Mouse (Mus musculus): ENCODE data around the gene Gria1. TPM values are rescaled to one million over a fixed set of nuclear protein-coding genes. Genes with fewer than 3 reads are reported as not detected.

Gria1 gene
- polyA plus RNA-seq, 1 experiment from 2014 or later = 39.7 TPM

DNA sequence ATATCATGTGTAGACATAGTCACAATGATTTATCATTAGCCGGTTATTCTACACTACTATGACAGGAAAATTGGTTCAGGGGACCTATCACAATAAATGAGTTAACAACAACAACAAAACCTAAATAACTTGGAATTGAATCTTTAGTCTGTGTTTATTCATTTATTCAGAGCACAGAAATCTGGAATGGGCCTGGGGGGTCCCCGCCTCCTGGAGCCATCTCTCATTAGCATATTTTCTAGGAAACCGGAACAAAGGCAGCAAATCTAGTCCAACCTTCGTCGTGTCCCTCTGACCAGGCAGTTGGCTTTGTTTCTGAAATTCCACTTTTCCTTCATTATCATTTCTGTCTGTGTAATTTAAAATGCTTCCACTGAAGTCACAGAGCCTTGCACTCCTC lies 132.5 kb downstream of the Gria1 start:
- H3K27ac ChIP-seq = no peak overlapping the region
- no peak overlapping the region for H3K4me3 ChIP-seq (replicated peaks; ENCODE audit: low read length)
- H3K4me1 ChIP-seq (replicated peaks; ENCODE audit: control insufficient read depth, insufficient read depth, low read length) = no peaks in the 10 kb centered on the region
- WGBS = 51% methylated on average over 5 of the region's 5 CpGs
- H3K36me3 ChIP-seq (replicated peaks; ENCODE audit: control insufficient read depth, insufficient read depth) = no peaks in the 10 kb centered on the region
- no peak for DNase-seq (ENCODE audit: low spot score)
- ATAC-seq (ENCODE audit: low FRiP score) = no peak
- no peak overlapping the region for H3K4me2 ChIP-seq (replicated peaks)
- no peak overlapping the region for H3K9ac ChIP-seq
- H3K9me3 ChIP-seq (ENCODE audit: control insufficient read depth, low read length) = no peaks in the 10 kb centered on the region
- H3K27me3 ChIP-seq (ENCODE audit: control insufficient read depth, insufficient read depth, low read length) = no peaks in the 10 kb centered on the region

DNA sequence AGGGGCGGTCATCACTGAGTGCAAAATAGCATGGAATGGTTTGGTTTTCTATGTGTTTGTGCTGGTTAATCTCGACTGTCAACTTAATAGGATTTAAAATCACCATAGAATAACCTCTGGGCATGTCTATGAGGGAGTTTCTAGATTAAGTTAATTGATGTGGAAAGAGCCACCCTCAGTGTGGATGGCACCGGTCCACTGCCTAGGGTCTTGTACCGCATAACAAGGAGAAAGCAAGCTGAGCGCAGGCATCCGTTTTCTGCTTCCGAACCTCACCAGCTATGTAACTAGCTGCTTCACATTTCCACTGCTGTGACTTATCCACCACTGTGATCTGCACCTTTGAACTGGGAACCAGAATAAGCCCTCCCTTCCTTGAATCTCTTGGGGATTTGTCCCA lies 134.0 kb downstream of the Gria1 start:
- H3K9me3 ChIP-seq (ENCODE audit: control insufficient read depth, low read length) = no peaks in the 10 kb centered on the region
- no peak overlapping the region for H3K27ac ChIP-seq
- no peaks in the 10 kb centered on the region for H3K4me1 ChIP-seq (replicated peaks; ENCODE audit: control insufficient read depth, insufficient read depth, low read length)
- H3K4me3 ChIP-seq (replicated peaks; ENCODE audit: low read length) = no peak overlapping the region
- WGBS = 61% methylated on average over 7 of the region's 7 CpGs
- no peaks in the 10 kb centered on the region for H3K27me3 ChIP-seq (ENCODE audit: control insufficient read depth, insufficient read depth, low read length)
- DNase-seq (ENCODE audit: low spot score) (no peak), ATAC-seq (ENCODE audit: low FRiP score) (no peak)
- H3K4me2 ChIP-seq (replicated peaks) = no peak overlapping the region
- H3K9ac ChIP-seq = no peak overlapping the region
- no peaks in the 10 kb centered on the region for H3K36me3 ChIP-seq (replicated peaks; ENCODE audit: control insufficient read depth, insufficient read depth)

DNA sequence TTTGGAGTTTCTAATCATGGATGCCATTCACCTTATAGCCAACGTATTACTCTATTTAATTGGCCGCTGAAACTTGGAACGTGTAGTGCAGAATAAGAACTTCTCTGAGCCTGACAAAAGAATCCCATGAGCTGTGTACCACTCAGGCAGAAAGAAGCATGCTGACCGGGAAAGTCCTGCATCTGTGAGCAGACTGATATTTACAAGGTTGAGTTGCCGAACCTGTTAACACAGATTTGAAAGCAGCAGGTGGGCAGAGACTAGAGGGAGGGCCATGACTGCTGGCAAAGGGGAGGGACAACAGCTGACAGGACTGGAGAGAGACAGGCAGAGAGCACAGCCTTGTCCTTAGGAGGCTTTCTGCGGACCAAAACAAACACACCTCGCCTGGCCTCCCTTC lies 134.5 kb downstream of the Gria1 start:
- Histone ChIP-seq H3K9me3 (ENCODE audit: control insufficient read depth, low read length) (no peaks in the 10 kb centered on the region), H3K36me3 (replicated peaks; ENCODE audit: control insufficient read depth, insufficient read depth) (no peaks in the 10 kb centered on the region), H3K4me1 (replicated peaks; ENCODE audit: control insufficient read depth, insufficient read depth, low read length) (no peaks in the 10 kb centered on the region), H3K27ac (no peak overlapping the region), H3K4me2 (replicated peaks) (no peak overlapping the region), H3K27me3 (ENCODE audit: control insufficient read depth, insufficient read depth, low read length) (no peaks in the 10 kb centered on the region), H3K9ac (no peak overlapping the region), H3K4me3 (replicated peaks; ENCODE audit: low read length) (no peak overlapping the region)
- DNase-seq (ENCODE audit: low spot score) = no peak
- ATAC-seq (ENCODE audit: low FRiP score) = no peak
- 44% methylated on average over 7 of the region's 7 CpGs for WGBS

DNA sequence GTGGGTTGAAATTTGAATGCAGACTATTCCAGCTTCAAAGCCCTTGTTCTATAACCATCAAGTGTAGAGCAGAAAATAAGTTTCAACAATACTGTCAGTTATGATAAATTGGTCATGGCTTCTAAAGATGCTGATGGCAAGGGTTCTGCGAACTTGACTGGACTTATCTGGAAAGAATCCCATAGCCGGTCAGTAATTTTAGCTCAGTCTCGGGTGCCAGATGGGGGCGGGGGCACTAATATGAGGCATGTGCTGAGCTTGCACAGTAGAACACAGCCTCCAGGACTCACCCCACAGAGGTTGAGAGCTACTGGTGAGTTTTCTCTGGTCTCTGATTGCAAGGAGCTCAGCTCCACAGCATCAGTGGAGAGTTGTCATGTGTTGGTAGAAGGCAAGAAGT lies 140.5 kb downstream of the Gria1 start:
- Histone ChIP-seq H3K4me3 (replicated peaks; ENCODE audit: low read length) (no peak overlapping the region), H3K27ac (no peak overlapping the region), H3K9me3 (ENCODE audit: control insufficient read depth, low read length) (no peaks in the 10 kb centered on the region), H3K4me1 (replicated peaks; ENCODE audit: control insufficient read depth, insufficient read depth, low read length) (peaks cover 8% of the 10 kb centered on the region), H3K9ac (no peak overlapping the region), H3K27me3 (ENCODE audit: control insufficient read depth, insufficient read depth, low read length) (no peaks in the 10 kb centered on the region), H3K4me2 (replicated peaks) (no peak overlapping the region), H3K36me3 (replicated peaks; ENCODE audit: control insufficient read depth, insufficient read depth) (no peaks in the 10 kb centered on the region)
- WGBS = 87% methylated on average over 4 of the region's 4 CpGs
- no peak for DNase-seq (ENCODE audit: low spot score)
- ATAC-seq (ENCODE audit: low FRiP score) = no peak

DNA sequence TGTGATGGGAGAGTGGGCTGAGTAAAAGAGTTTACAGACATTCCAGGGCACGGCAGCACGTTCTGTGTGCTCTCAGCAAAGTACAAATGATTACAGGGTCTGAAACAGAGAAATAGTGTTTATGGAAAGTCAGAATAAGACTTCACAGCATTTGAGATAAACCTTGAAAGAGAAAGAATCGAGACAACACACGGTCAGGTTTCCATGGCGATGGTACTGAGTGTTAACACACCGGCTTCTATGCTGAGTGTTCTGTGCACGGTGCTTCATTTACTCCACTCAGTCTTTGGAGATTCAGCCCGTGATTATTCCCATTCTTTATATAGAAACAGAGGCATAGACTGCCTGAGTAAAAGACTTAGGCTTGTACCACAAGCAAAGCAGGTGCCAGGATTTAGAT lies 143.8 kb downstream of the Gria1 start:
- H3K9me3 ChIP-seq (ENCODE audit: control insufficient read depth, low read length) = no peaks in the 10 kb centered on the region
- ATAC-seq (ENCODE audit: low FRiP score) (no peak), DNase-seq (ENCODE audit: low spot score) (peak; percentile 57)
- WGBS = 33% methylated on average over 8 of the region's 8 CpGs
- H3K4me2 ChIP-seq (replicated peaks) = no peak overlapping the region
- H3K27ac ChIP-seq = no peak overlapping the region
- H3K4me1 ChIP-seq (replicated peaks; ENCODE audit: control insufficient read depth, insufficient read depth, low read length) = peaks cover 8% of the 10 kb centered on the region
- no peak overlapping the region for H3K9ac ChIP-seq
- no peaks in the 10 kb centered on the region for H3K27me3 ChIP-seq (ENCODE audit: control insufficient read depth, insufficient read depth, low read length)
- no peaks in the 10 kb centered on the region for H3K36me3 ChIP-seq (replicated peaks; ENCODE audit: control insufficient read depth, insufficient read depth)
- H3K4me3 ChIP-seq (replicated peaks; ENCODE audit: low read length) = no peak overlapping the region

DNA sequence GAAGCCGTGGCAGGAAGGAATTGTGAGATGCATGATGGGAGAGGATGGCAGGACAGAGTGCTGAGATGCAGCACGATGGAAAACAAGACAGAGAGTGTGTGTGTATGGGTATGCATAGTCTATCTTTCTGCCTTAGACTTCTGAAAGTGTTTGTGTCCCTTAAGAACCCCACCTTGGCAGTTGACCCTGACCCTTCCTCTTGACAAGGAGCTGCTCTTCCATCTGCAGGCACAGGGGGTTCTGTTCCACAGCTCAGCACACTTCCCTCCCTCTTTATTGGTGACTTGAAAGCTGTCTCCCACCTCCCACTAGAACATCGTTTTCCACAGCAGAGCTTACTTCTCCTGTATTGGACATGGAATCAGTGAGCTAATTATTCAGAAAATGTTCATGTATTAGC lies 148.2 kb downstream of the Gria1 start:
- Histone ChIP-seq H3K9ac (no peak overlapping the region), H3K4me3 (replicated peaks; ENCODE audit: low read length) (no peak overlapping the region), H3K27me3 (ENCODE audit: control insufficient read depth, insufficient read depth, low read length) (no peaks in the 10 kb centered on the region), H3K9me3 (ENCODE audit: control insufficient read depth, low read length) (no peaks in the 10 kb centered on the region), H3K4me1 (replicated peaks; ENCODE audit: control insufficient read depth, insufficient read depth, low read length) (peaks cover 8% of the 10 kb centered on the region), H3K27ac (no peak overlapping the region), H3K36me3 (replicated peaks; ENCODE audit: control insufficient read depth, insufficient read depth) (no peaks in the 10 kb centered on the region), H3K4me2 (replicated peaks) (no peak overlapping the region)
- 68% methylated on average over 3 of the region's 3 CpGs for WGBS
- DNase-seq (ENCODE audit: low spot score) (no peak), ATAC-seq (ENCODE audit: low FRiP score) (no peak)

DNA sequence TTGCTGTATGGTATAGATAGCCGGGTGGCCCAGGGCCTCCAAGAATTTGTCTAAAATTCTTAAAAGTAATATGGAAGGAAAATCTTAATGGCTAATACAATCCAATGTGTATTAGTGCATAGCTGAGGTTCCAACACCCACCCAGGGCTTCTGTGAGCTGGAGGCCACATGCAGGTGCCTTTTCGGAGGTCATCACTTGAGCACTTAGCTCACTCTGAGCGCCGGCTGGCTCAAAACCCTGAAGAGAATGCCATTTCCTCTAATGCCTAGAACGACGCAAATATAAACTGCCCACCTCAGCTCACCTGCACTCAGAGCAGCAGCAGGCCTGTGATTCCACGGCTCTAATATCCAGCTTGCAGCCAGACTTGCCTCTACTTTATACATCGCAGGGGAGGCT lies 148.9 kb downstream of the Gria1 start:
- no peaks in the 10 kb centered on the region for H3K27me3 ChIP-seq (ENCODE audit: control insufficient read depth, insufficient read depth, low read length)
- no peak overlapping the region for H3K27ac ChIP-seq
- H3K9ac ChIP-seq = no peak overlapping the region
- no peak overlapping the region for H3K4me3 ChIP-seq (replicated peaks; ENCODE audit: low read length)
- no peaks in the 10 kb centered on the region for H3K9me3 ChIP-seq (ENCODE audit: control insufficient read depth, low read length)
- H3K4me1 ChIP-seq (replicated peaks; ENCODE audit: control insufficient read depth, insufficient read depth, low read length) = 0 out of 2 replicates have a peak, but pooled peaks cover 2% of the 10 kb centered on the region
- DNase-seq (ENCODE audit: low spot score) (no peak), ATAC-seq (ENCODE audit: low FRiP score) (no peak)
- no peak overlapping the region for H3K4me2 ChIP-seq (replicated peaks)
- H3K36me3 ChIP-seq (replicated peaks; ENCODE audit: control insufficient read depth, insufficient read depth) = no peaks in the 10 kb centered on the region
- 94% methylated on average over 8 of the region's 8 CpGs for WGBS

DNA sequence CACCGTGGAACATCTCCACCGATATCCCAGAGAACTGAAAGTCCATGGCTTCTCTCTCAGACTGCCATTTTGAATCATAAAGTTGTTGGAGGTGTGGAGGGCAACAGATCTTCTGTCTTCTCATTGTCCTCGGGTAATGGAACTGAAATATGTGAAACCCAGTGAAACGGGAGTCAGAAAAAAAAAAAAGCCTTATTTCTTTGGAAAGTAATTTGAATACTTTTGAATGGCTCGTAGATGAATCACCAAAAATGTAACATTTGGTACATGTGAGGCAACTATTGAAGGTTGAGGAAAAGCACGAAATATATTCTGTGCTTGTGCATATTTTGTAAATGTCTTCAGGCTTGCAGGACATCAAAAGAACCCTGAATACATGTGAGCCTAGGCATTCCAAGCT lies 151.7 kb downstream of the Gria1 start:
- ATAC-seq (ENCODE audit: low FRiP score) = no peak
- H3K9me3 ChIP-seq (ENCODE audit: control insufficient read depth, low read length) = no peaks in the 10 kb centered on the region
- H3K27me3 ChIP-seq (ENCODE audit: control insufficient read depth, insufficient read depth, low read length) = no peaks in the 10 kb centered on the region
- no peak for DNase-seq (ENCODE audit: low spot score)
- 92% methylated on average over 6 of the region's 6 CpGs for WGBS
- H3K9ac ChIP-seq = no peak overlapping the region
- H3K4me2 ChIP-seq (replicated peaks) = no peak overlapping the region
- H3K27ac ChIP-seq = no peak overlapping the region
- H3K36me3 ChIP-seq (replicated peaks; ENCODE audit: control insufficient read depth, insufficient read depth) = no peaks in the 10 kb centered on the region
- H3K4me3 ChIP-seq (replicated peaks; ENCODE audit: low read length) = no peak overlapping the region
- no peaks in the 10 kb centered on the region for H3K4me1 ChIP-seq (replicated peaks; ENCODE audit: control insufficient read depth, insufficient read depth, low read length)

DNA sequence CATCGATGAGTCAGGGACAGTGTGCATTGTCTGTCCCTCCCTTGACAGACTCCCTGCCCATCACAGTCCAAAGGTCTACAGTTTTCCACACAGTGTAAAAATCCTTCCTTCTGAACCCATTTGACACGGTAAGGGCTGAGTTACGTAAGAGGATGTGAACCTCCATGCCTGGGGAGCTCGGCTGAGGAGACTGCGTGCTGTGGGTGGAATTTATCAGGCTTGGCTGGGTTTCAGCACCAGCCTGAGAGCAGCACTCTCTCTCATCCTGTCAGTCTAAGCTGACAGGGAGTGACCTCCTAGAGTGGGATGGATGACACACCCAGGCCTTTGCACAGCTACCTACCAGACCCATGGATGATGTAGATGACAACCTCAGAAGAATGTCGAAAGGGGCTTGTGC lies 158.9 kb downstream of the Gria1 start:
- ATAC-seq (ENCODE audit: low FRiP score) (no peak), DNase-seq (ENCODE audit: low spot score) (no peak)
- Histone ChIP-seq H3K4me3 (replicated peaks; ENCODE audit: low read length) (no peak overlapping the region), H3K4me2 (replicated peaks) (no peak overlapping the region), H3K9me3 (ENCODE audit: control insufficient read depth, low read length) (no peaks in the 10 kb centered on the region), H3K36me3 (replicated peaks; ENCODE audit: control insufficient read depth, insufficient read depth) (no peaks in the 10 kb centered on the region), H3K27me3 (ENCODE audit: control insufficient read depth, insufficient read depth, low read length) (no peaks in the 10 kb centered on the region), H3K9ac (no peak overlapping the region), H3K4me1 (replicated peaks; ENCODE audit: control insufficient read depth, insufficient read depth, low read length) (no peaks in the 10 kb centered on the region), H3K27ac (no peak overlapping the region)
- whole genome bisulfite sequencing = 77% methylated on average over 6 of the region's 6 CpGs

DNA sequence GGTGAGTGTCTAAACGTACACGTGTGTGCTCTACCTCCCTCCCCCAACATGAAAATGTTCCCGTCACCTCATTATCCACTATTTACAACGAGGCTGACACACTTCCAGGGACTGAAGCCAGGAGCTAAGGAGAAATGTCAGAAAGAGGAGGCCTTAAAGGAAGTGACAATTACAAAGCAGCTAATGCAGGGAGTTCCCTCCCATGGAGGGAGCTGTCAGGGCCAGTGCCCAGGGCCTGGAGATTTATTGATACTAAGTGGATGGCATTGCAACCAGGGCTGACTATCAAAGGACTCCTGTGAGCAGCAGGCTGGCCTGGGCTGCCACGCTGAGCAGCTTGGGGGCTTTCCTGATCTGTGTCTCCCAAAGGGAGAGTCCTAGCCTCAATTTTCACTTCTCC lies 163.0 kb downstream of the Gria1 start:
- H3K4me3 ChIP-seq (replicated peaks; ENCODE audit: low read length) = no peak overlapping the region
- H3K9me3 ChIP-seq (ENCODE audit: control insufficient read depth, low read length) = no peaks in the 10 kb centered on the region
- H3K36me3 ChIP-seq (replicated peaks; ENCODE audit: control insufficient read depth, insufficient read depth) = no peaks in the 10 kb centered on the region
- DNase-seq (ENCODE audit: low spot score) (no peak), ATAC-seq (ENCODE audit: low FRiP score) (no peak)
- H3K27ac ChIP-seq = no peak overlapping the region
- H3K4me1 ChIP-seq (replicated peaks; ENCODE audit: control insufficient read depth, insufficient read depth, low read length) = no peaks in the 10 kb centered on the region
- H3K27me3 ChIP-seq (ENCODE audit: control insufficient read depth, insufficient read depth, low read length) = no peaks in the 10 kb centered on the region
- H3K4me2 ChIP-seq (replicated peaks) = no peak overlapping the region
- 59% methylated on average over 5 of the region's 5 CpGs for WGBS
- H3K9ac ChIP-seq = no peak overlapping the region

Data from hindbrain, embryonic 14.5 days (tissue).